In genomic region chr14:122061376-122061775, GRCm38 (mm10) we compare ENCODE assay signal across 30 mouse cellular contexts. TPM values are rescaled to one million over a fixed set of nuclear protein-coding genes. Genes with fewer than 3 reads are reported as not detected.
A peak's percentile ranks its signal among the peaks of the same experiment; 100 is the strongest.
DNase-seq lines count a peak whose midpoint lies in the region; TF ChIP-seq lines count a peak whose summit lies in the region.
"Had no signal": no experiment of that assay in that cellular context is flagged by ENCODE, and none has a peak within 500 bp of the region (broad histone marks: within the 10 kb centered on the region; RNA-seq: fewer than 3 reads in every experiment).

No protein-coding gene starts in this region.

- peak overlapping the region; percentile 40; the same call in 1 of the 2 replicates for H3K27ac ChIP-seq in gastrocnemius, adult 2 months
- peak overlapping the region; percentile 0; the same call in 1 of the 2 replicates for H3K27ac ChIP-seq in bone marrow, adult 2 months (ENCODE audit: control insufficient read depth, insufficient read depth, low read depth, low read length, poor library complexity)
- H3K27ac ChIP-seq in layer of hippocampus, adult 2 months, result no peak overlapping the region
- H3K27ac ChIP-seq: embryonic facial prominence, embryonic 10.5 days; embryonic facial prominence, embryonic 15.5 days; heart, adult 2 months; hindbrain, embryonic 14.5 days; liver, embryonic 12.5 days; midbrain, embryonic 10.5 days; midbrain, embryonic 15.5 days; neural tube, embryonic 15.5 days had no signal

- no peak overlapping the region for H3K4me3 ChIP-seq in gastrocnemius, adult 2 months
- H3K4me3 ChIP-seq in bone marrow, adult 2 months (replicated peaks; ENCODE audit: control insufficient read depth, low read depth, low read length), result no peak overlapping the region
- no peak overlapping the region for H3K4me3 ChIP-seq in layer of hippocampus, adult 2 months
- H3K4me3 ChIP-seq: embryonic facial prominence, embryonic 10.5 days; embryonic facial prominence, embryonic 15.5 days; heart, adult 2 months; heart, embryonic 12.5 days; liver, embryonic 12.5 days; midbrain, embryonic 10.5 days; midbrain, embryonic 15.5 days; neural tube, embryonic 15.5 days had no signal

- TF ChIP-seq CTCF in gastrocnemius, adult 2 months (IDR thresholded peaks at IDR 0.05), result no peak
- TF ChIP-seq CTCF in bone marrow, adult 2 months (IDR thresholded peaks at IDR 0.05; ENCODE audit: control insufficient read depth, insufficient read depth, low read length), result no peak
- TF ChIP-seq CTCF in layer of hippocampus, adult 2 months (conservative IDR thresholded peaks at IDR 0.05), result no peak

- WGBS in bone marrow, adult 2 months, result 90% methylated on average over 6 of the region's 6 CpGs

- H3K4me1 ChIP-seq in bone marrow, adult 2 months (ENCODE audit: control insufficient read depth, insufficient read depth, low read length), result peaks cover 16% of the 10 kb centered on the region
- H3K4me1 ChIP-seq: embryonic facial prominence, embryonic 15.5 days; heart, embryonic 12.5 days; midbrain, embryonic 10.5 days; midbrain, embryonic 15.5 days; neural tube, embryonic 15.5 days had no signal

- DNase-seq in gastrocnemius, adult 2 months, result no peak
- DNase-seq in gastrocnemius, postnatal 36 days, result no peak
- peak; percentile 37 for DNase-seq in induced T-regulatory cell, adult 2 months (ENCODE audit: low read depth)
- DNase-seq in adrenal gland, adult 8-10 months, result no peak
- DNase-seq in layer of hippocampus, adult 2 months (ENCODE audit: low spot score in 2 of 2), result no peak
- no peak for DNase-seq in left cerebral cortex, adult 18-20 months (ENCODE audit: low spot score in 2 of 2)

- intact Hi-C loops in gastrocnemius, adult 2 months (cut with DNase I), result loop anchor here (2.0 kb wide), 1 partner anchor 197 kb away; no protein-coding TSS in a partner anchor
- intact Hi-C loops in gastrocnemius, postnatal 36 days (cut with DNase I), result no loop called here

- TF ChIP-seq POLR2A in bone marrow, adult 2 months (IDR thresholded peaks at IDR 0.05; ENCODE audit: borderline replicate concordance, control insufficient read depth, low read depth, low read length), result no peak

RNA-seq across cellular contexts. Expression of gene Timm8a2, which starts 26.9 kb away (rescaled TPM):
- not detected for total RNA-seq in gastrocnemius, adult 2 months (2021)
- not detected for total RNA-seq in gastrocnemius, postnatal 36 days (2021)
- not detected in 2 replicates for polyA plus RNA-seq in bone marrow, adult 2 months (2011; ENCODE audit: insufficient read depth, insufficient read length, low replicate concordance, missing spikeins)
- not detected for total RNA-seq in adrenal gland, adult 8-10 months (2022)
- total RNA-seq in layer of hippocampus, adult 2 months (2021), result not detected
- not detected for total RNA-seq in left cerebral cortex, adult 18-20 months (2021)
- total RNA-seq: adrenal gland, postnatal 14 days; gastrocnemius, adult 18-20 months; gastrocnemius, postnatal 4 days; heart, adult 2 months; hematopoietic stem cell, adult 5-6 weeks; layer of hippocampus, postnatal 14 days; left cerebral cortex, postnatal 36 days had no signal
- polyA plus RNA-seq: embryonic facial prominence, embryonic 10.5 days; embryonic facial prominence, embryonic 15.5 days; forebrain, embryonic 14.5 days; frontal cortex, adult 2 months; heart, adult 2 months; heart, embryonic 12.5 days; heart, postnatal 0 days; hindbrain, embryonic 14.5 days; inflammation-experienced regulatory T-cells, adult 6 months; kidney, embryonic 14.5 days; liver, embryonic 12.5 days; liver, postnatal 0 days; lung, embryonic 16.5 days; midbrain, embryonic 10.5 days; midbrain, embryonic 15.5 days; neural tube, embryonic 15.5 days; urinary bladder, adult 2 months had no signal

RNA-seq across cellular contexts. Expression of gene Tm9sf2, which starts 45.5 kb away (rescaled TPM):
- 10 to 100 TPM; 66.1 to 71.7 TPM for total RNA-seq in gastrocnemius, adult 2 months (2021)
- total RNA-seq in gastrocnemius, postnatal 36 days (2021), result 10 to 100 TPM; 53.7 to 59.3 TPM
- polyA plus RNA-seq in bone marrow, adult 2 months (2011; ENCODE audit: insufficient read depth, insufficient read length, low replicate concordance, missing spikeins), result 17.1 and 22.3 TPM in 2 replicates
- 100 to 1,000 TPM; 156 to 193 (median 181) TPM for total RNA-seq in adrenal gland, adult 8-10 months (2022)
- total RNA-seq in layer of hippocampus, adult 2 months (2021), result 100 to 1,000 TPM; 107 TPM
- 100 to 1,000 TPM; 110 to 113 TPM for total RNA-seq in left cerebral cortex, adult 18-20 months (2021)
